Mouse (Mus musculus): ENCODE measurements around the gene Apc2.

DNA sequence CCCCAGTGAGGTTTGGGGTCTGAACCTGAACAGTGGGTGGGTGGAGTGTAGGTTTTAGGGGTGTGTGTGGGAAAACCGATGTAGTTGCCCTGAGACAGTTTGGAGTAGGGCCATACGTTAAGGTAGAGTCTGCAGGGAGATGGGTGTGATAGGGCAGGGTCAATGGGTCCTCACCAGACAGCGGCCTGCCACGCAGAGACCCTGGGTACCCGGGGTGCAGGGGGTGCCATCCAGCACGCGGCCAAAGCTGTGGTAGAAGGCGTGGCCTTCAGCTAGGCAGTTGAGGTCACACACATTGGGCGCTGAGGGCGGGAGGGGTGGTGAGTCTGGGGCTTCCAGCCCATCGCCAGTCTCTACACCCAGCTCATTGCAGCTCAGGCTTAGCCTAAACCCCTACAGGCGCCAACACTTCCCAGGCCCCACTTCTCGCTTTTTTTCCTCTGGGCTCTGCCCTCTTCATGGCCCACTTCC is 47.7 kb downstream of the Apc2 start:
- no peak for TF ChIP-seq POLR2A (IDR thresholded peaks at IDR 0.05; ENCODE audit: borderline replicate concordance, extremely low read depth, low read depth, low read length)
- no peak for TF ChIP-seq CTCF (IDR thresholded peaks at IDR 0.05; ENCODE audit: insufficient read depth, low read length)
